Mouse (Mus musculus): Measurements from ENCODE around the gene Rps6.

- TF ChIP-seq POLR2A (IDR thresholded peaks at IDR 0.05; ENCODE audit: borderline replicate concordance, extremely low read depth, low read depth, low read length) (no peak), CTCF (IDR thresholded peaks at IDR 0.05; ENCODE audit: insufficient read depth, low read length) (no peak)
Measured at GRCm38 (mm10) chr4:86879477-86879876, 22.3 kb upstream of the Rps6 start.

Data from lung, adult 2 months (tissue).